Mouse (Mus musculus): ENCODE results near the gene Fam160b1.
A peak's percentile ranks its signal among the peaks of the same experiment; 100 is the strongest.

Gene Fam160b1

GRCm38 (mm10) chr19:57360341-57361130, at the start of gene Fam160b1:
Gene Fam160b1, plus strand, starts transcription at chr19:57360680.
- DNase-seq, result peak; percentile 92 to 96

- no peak for DNase-seq
Measured at GRCm38 (mm10) chr19:57313226-57313625, 47.3 kb upstream of the Fam160b1 start.

- no peak for DNase-seq
Measured at GRCm38 (mm10) chr19:57313891-57314345, 46.6 kb upstream of the Fam160b1 start.

- peak; percentile 27 to 52 for DNase-seq
Measured at GRCm38 (mm10) chr19:57314346-57315012, 46.0 kb upstream of the Fam160b1 start, which contains the start of gene Ablim1. Gene Ablim1, minus strand, starts transcription at chr19:57314919.

- DNase-seq, result no peak
Measured at GRCm38 (mm10) chr19:57315013-57315565, 45.4 kb upstream of the Fam160b1 start.

- no peak for DNase-seq
Measured at GRCm38 (mm10) chr19:57316597-57316996, 43.9 kb upstream of the Fam160b1 start.

GRCm38 (mm10) chr19:57320656-57321382, 39.7 kb upstream of the Fam160b1 start:
- DNase-seq, result no peak

DNA sequence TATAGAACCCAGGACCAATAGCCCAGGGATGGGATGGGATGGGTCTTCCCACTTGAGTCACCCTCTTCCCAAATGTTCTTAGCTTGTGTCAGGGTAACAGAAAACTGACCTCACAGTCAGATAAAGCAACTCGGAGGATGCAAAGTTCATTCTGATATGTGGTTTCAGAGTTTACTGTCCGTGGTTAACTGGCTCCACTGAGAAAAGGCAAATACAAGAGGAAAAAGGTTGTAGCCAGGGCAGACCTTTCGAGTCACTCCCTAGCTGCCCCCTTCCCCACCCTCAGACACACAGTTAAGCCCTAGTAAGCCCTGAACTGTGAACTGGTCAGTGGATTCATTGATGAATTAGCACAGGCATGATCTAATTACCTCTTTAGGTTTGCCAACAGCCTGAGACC, 38.6 kb upstream of the Fam160b1 start:
- no peak for DNase-seq

- no peak for DNase-seq
Measured at GRCm38 (mm10) chr19:57322491-57322890, 38.0 kb upstream of the Fam160b1 start.

DNA sequence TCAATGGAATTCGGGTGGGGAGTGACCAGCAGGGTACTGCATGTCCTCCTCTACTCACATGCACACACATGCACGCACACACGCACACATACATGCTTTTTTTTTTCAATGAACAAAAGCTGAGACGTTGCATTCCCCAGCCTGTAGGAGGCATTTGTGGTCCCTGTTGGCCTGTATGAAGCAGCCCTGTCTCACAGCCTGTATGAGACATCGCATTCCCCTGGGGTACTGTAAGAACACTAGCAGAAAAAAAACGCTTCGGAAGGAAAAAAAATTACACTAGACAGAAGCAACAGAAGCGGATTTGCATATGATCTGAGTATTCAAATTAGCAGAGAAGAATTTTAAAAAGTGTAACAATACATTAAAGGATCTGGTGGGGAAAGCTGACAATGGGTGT, 37.4 kb upstream of the Fam160b1 start:
- DNase-seq, result no peak

DNA sequence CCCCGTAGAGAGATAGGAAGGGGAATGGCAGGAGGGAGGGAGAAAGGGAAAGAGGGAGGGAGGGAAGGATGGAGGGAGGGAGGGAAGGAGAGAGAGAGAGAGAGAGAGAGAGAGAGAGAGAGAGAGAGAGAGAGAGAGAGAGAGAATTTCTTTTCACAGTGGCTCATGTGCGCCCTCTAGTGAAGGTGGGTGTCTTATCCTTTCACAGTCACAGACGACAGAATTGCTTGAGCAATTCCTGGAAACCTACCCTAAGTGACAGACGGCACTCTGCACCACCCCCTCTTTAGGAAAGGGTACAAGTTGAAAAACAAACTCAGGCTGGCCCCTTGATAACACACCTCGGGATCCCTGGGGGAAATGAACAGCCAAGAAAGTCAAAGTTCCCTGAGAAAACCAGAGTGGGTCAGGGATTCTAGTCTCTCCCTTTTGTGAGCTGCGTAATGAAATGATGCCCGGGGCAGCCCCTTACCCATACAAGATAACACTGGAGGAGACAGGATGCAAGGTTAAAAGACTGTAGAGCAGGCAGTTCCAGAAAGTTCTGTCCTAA, 34.7 kb upstream of the Fam160b1 start:
- peak in 1 of 2 experiments; percentile 68 for DNase-seq

- no peak for DNase-seq
Measured at GRCm38 (mm10) chr19:57327679-57328078, 32.8 kb upstream of the Fam160b1 start.

DNA sequence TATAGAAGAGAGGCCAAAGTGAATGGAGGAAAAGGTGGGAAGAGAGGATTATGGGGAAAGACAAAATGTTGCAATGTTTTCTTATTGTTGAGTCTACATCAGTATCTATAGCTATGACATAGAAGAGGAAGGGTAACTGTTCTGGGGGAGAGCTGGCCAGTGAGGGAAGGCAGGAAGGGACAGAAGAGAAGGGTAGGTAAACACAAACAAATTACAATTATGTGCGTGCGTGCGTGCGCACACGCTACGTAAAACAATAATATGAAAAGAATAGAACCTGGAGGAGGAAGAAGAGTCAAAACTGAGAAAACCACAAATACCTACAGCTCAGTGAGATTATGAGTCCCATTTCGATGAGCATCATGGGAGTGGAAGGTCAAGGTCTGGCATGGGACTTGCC, 32.2 kb upstream of the Fam160b1 start:
- DNase-seq, result no peak

- peak in 1 of 2 experiments; percentile 45 for DNase-seq
Measured at GRCm38 (mm10) chr19:57328792-57329191, 31.7 kb upstream of the Fam160b1 start.

GRCm38 (mm10) chr19:57330309-57330708, 30.2 kb upstream of the Fam160b1 start:
- no peak for DNase-seq

GRCm38 (mm10) chr19:57331237-57331636, 29.2 kb upstream of the Fam160b1 start:
- no peak for DNase-seq

- no peak for DNase-seq
Measured at GRCm38 (mm10) chr19:57333356-57333755, 27.1 kb upstream of the Fam160b1 start.

- no peak for DNase-seq
Measured at GRCm38 (mm10) chr19:57335135-57335534, 25.3 kb upstream of the Fam160b1 start.

DNA sequence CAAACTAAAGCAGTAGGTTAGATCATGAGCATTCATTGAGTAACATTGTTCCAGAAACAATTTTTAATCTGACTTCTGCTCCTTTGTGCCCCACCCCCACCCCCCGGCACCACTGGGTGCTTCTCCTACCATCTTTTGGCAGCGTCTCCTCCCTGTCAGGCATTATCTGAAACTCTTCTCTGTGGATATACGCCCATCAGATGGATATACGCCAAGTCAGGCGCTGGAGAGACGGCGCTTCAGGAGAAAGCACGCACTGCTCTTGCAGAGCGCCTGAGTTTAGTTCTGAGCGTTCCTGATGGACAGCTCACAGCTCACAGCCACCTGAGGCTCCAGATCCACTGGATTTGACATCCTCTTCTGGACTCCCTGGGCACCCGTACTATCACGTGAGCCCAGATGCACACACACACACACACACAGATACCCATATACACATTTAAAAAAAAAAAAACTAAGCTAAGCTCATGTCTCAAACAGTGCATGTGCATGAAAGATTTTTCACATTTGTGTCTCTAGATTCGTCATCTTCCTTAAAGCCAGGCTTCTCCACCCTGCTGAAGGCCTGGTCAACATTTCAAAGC, 21.1 kb upstream of the Fam160b1 start:
- no peak for DNase-seq

GRCm38 (mm10) chr19:57340900-57341742, 19.4 kb upstream of the Fam160b1 start:
- no peak for DNase-seq

DNA sequence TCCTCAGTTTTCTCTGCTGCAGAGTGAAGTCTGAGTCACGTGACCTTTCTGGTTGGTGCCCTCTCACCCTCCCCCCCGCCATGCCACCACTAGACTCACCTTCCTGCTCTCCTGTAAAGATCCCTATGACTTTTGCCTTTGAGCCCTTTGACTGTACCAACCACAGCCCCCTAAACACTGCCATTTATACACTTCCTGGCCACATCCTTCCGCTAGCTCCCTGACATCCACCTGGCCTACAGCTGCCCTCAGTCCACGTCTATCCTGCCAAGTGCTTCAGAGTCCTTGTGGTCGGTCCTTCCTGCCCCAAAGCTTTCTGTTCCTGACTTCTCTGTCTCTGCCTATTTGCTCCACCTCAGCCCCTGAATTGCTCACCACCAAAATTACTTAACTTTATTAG, 16.6 kb upstream of the Fam160b1 start:
- no peak for DNase-seq
